Mouse (Mus musculus) kidney, adult 2 months (tissue): ENCODE results near the gene Gm3854. TPM values are rescaled to one million over a fixed set of nuclear protein-coding genes. Genes with fewer than 3 reads are reported as not detected.
A peak's percentile ranks its signal among the peaks of the same experiment; 100 is the strongest.
"Not testable (repeated sequence)": the region's sequence is repeated elsewhere in the genome, so short reads cannot be mapped to it uniquely, and the experiment has no call there.

ENCODE experiments used
- DNase-seq: peaks from one replicate; pipeline ENCODE4 v3.0.0; 2021
- H3K27ac ChIP-seq: fragments of 200-500 bp; 2 replicates; pipeline ENCODE4 v1.5.1; 2012; ENCODE audit warnings: low read depth, low read length, control low read depth, inconsistent platforms; ENCODE audit not compliant: insufficient read depth
- H3K27me3 ChIP-seq: fragments of 200-500 bp; replicated peaks from 2 replicates; pipeline ENCODE4 v1.6.1; 2012; ENCODE audit warnings: mild to moderate bottlenecking, moderate library complexity, low read length, inconsistent platforms; ENCODE audit not compliant: control insufficient read depth, insufficient read depth
- H3K36me3 ChIP-seq: fragments of 200-500 bp; 2 replicates; pipeline ENCODE4 v1.6.1; 2012; ENCODE audit warnings: mild to moderate bottlenecking, moderate library complexity, low read length, inconsistent platforms; ENCODE audit not compliant: control insufficient read depth, insufficient read depth
- H3K4me1 ChIP-seq: fragments of 200-500 bp; 2 replicates; pipeline ENCODE4 v1.6.1; 2011; ENCODE audit warnings: low read length; ENCODE audit not compliant: control insufficient read depth, insufficient read depth
- H3K4me3 ChIP-seq: fragments of 200-500 bp; 2 replicates; pipeline ENCODE4 v1.5.1; 2011; ENCODE audit warnings: mild to moderate bottlenecking, low read depth, low read length, control low read depth; ENCODE audit not compliant: insufficient read depth
- CTCF ChIP-seq: fragments of 200-500 bp; conservative IDR thresholded peaks from 2 replicates; pipeline ENCODE4 v1.5.1; 2011; ENCODE audit warnings: low read depth, mild to moderate bottlenecking, control low read depth, low read length, moderate library complexity, mixed read lengths; ENCODE audit not compliant: insufficient read depth, insufficient read length
- POLR2A ChIP-seq: fragments of 200-500 bp; IDR thresholded peaks from one replicate; pipeline ENCODE4 v1.6.1; 2011; ENCODE audit warnings: low read depth, low read length, control low read depth
- WGBS: fragments of 180-500 bp; shearing (Covaris S2); methylation state at CpG from one replicate; pipeline ENCODE4 v1.1.7; 2018; 5-methylcytosine and 5-hydroxymethylcytosine counted together
- polyA plus RNA-seq: library from polyadenylated mRNA; depleted of rRNA; stranded (reverse); fragments of >200 nt; gene quantifications from 2 replicates; pipeline ENCODE4 v1.2.3, GENCODE M21; 2012

Gm3854 gene
- polyA plus RNA-seq, 1 experiment = 0.28 TPM

DNA sequence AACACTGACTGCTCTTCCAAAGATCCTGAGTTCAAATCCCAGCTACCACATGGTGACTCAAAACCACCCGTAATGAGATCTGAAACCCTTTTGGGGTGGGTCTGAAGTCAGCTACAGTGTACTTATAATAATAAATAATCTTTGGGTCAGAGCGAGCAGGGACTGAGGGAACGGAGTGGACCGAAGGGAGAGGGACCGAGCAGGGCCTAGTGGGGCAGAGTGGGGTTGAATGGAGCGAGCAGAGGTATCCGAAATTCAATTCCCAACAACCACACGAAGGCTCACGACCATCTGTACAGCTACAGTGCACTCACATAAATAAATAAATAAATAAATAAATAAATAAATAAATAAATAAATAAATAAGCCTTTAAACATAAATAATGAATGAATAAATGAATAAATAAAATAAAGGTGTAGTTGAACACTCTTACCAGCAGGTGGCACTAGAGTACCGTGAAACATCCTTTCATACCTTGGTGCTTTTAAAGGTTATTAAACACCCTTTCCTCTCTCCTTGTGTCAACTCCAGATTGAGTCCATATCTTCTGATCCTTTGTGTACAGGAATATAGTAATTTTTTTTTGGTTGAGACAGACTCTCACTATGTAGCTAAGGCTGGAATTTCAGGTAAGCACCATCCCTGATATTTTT lies 15.5 kb downstream of the Gm3854 start:
- no peaks in the 10 kb centered on the region for H3K36me3 ChIP-seq
- no peak overlapping the region for H3K4me3 ChIP-seq
- DNase-seq = peak; percentile 60
- 51% methylated on average over 10 of the region's 10 CpGs for WGBS
- no peaks in the 10 kb centered on the region for H3K27me3 ChIP-seq
- no peak overlapping the region for H3K27ac ChIP-seq
- H3K4me1 ChIP-seq = peaks cover 6% of the 10 kb centered on the region
- 0 out of 2 replicates have a peak, but pooled peaks have one; percentile 11 for TF ChIP-seq CTCF
- TF ChIP-seq POLR2A = no peak

DNA sequence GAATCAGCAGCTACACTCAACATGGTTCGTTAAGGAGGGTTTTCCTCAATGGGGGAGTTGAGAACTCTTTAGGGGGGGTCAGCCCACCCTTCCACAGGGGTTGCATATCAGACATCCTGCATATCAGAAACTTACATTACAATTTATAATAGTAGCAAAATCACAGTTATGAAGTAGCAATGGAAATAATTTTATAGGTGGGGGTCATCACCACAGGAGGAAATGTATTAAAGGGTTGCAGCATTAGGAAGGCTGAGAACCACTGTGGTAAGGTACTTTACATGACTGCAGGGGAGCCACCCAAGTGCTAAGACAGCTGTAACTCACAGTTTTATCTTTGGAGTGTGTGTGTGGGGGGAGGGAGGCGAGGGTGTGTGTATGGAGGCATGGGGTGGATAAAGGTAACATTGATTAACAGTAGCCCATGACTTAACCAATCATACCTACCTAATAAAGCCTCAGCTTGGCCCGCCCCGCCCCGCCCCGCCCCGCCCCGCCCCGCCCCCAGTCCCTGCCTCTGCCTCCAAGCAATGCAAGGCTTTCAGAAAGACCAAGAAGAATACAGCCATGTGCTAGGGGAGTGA lies 17.0 kb downstream of the Gm3854 start:
- no peak for DNase-seq
- Histone ChIP-seq H3K4me3 (no peak overlapping the region), H3K27me3 (no peaks in the 10 kb centered on the region), H3K4me1 (peaks cover 6% of the 10 kb centered on the region), H3K36me3 (no peaks in the 10 kb centered on the region), H3K27ac (no peak overlapping the region)
- WGBS = 27% methylated on average over 8 of the region's 9 CpGs
- TF ChIP-seq CTCF (no peak), POLR2A (no peak)

DNA sequence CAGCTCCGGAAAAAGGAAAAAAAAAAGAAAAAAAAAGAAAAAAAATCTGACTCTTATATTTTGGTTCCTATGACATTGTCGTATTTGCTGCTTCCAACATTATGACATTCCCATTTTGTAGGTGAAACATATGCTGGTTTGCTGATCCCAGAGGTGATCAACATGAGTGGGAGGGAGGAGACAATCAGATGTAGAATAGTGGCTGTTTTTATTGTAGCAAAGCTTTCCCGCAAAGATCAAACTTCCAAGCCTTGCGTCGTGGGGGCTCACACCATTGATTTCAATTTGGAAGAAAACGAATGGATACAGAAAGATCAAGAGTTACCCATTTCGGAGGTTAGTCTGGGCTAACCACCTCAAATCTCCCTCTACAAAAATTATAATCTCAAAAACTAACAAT lies 18.2 kb downstream of the Gm3854 start:
- Histone ChIP-seq H3K4me3 (no peak overlapping the region), H3K4me1 (peaks cover 6% of the 10 kb centered on the region), H3K36me3 (no peaks in the 10 kb centered on the region), H3K27ac (0 out of 2 replicates have a peak overlapping the region, but pooled peaks have one; percentile 66), H3K27me3 (no peaks in the 10 kb centered on the region)
- DNase-seq = no peak
- TF ChIP-seq CTCF (no peak), POLR2A (no peak)
- WGBS = 23% methylated on average over 7 of the region's 7 CpGs

DNA sequence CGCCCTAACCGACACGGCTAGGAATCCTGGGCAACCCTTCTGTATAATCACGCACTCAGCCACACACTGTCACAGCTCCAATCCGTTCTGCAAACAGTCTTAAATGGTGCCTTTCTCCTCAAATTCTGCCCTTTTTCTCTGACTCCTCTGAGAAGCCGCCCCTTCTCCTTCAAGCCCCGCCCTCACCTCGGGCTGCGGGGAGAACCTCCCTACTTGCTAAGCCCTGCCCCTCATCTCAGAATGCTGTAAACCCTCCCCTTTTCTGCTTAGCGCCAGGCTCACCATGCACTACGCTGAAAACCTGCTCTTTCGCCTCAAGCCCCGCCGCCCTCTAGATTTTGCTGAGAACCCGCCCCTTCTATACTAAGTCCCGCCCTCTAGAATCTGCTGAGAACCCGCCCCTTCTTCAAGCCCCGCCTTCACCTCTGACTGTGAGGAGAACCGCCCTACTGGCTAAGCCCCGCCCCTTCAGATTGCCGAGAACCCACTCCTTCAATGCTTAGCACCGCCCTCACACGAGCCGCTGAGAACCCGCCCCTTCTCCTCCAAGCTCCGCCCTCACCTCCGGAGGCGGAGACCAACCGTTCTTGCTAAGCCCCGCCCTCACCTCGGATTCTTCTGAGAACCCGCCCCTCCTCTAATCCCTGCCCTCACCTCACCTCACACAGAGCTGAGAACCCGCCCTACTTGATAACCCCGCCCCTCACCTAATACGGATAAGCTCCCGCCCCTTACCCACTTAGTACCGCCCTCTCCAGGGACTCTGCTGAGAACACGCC lies 18.9 kb downstream of the Gm3854 start:
- TF ChIP-seq POLR2A (no peak), CTCF (no peak)
- Histone ChIP-seq H3K4me3 (peak overlapping the region; percentile 79), H3K36me3 (no peaks in the 10 kb centered on the region), H3K27ac (peak overlapping the region; percentile 66; the same call in 1 of the 2 replicates), H3K4me1 (peaks cover 6% of the 10 kb centered on the region), H3K27me3 (no peaks in the 10 kb centered on the region)
- WGBS = under 1% methylated on average over 38 of the region's 38 CpGs
- peak; percentile 100 for DNase-seq

DNA sequence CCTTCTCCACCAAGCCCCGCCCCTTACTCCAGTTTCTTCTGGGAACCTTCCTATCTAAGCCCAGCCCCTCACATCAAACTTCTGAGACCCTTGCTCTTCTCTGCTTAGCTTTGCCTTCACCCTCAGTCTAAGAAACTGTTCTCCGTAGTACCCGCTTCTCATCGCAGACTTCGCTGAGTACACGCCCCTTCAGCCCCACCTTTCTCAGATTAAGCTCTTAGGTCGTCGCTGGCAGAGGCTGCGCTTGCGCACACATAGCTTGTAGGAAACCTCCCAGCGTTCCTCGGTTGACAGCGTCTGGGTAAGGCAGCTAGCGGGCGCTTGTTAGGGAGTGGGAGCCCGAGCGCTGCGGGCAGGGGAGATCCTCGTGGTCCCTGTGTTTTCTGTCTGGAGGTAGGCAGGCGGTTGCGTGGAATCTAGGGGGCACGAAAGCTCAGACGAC lies 19.5 kb downstream of the Gm3854 start, which contains the start of gene Zfp78:
Gene Zfp78, plus strand, starts transcription at position 234 of the 442 bp plus-strand sequence.
- DNase-seq = peak; percentile 92
- Histone ChIP-seq H3K36me3 (no peaks in the 10 kb centered on the region), H3K27me3 (no peaks in the 10 kb centered on the region), H3K27ac (peak within 1 kb of the TSS; percentile 77), H3K4me1 (peaks cover 6% of the 10 kb centered on the region), H3K4me3 (peak within 1 kb of the TSS; percentile 79)
- TF ChIP-seq CTCF (no peak), POLR2A (peak; percentile 15)
- WGBS = under 1% methylated on average over 23 of the region's 23 CpGs

DNA sequence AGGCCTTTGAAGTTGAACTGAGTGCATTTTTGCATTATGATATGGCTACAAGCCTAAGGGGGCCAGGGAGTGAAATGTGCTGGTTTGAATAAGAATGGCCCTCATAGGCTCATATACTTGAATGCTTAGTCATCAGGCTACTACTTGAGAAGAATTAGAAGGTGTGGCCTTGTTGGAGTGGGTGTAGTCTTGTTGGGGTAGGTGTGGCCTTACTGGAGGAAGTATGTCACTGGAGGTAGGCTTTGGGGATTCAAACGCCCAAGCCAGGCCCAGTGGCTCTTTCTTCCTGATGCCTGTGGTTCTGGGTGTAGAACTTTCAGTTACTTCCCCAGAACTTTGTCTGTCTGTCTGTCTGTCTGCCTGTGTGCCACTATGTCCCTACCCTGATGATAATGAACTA lies 21.2 kb downstream of the Gm3854 start:
- WGBS = 74% methylated on average over 1 of the region's 1 CpGs
- H3K27me3 ChIP-seq = no peaks in the 10 kb centered on the region
- peaks cover 6% of the 10 kb centered on the region for H3K4me1 ChIP-seq
- no peaks in the 10 kb centered on the region for H3K36me3 ChIP-seq
- DNase-seq = no peak
- no peak for TF ChIP-seq CTCF
- no peak for TF ChIP-seq POLR2A
- H3K4me3 ChIP-seq = no peak overlapping the region
- H3K27ac ChIP-seq = no peak overlapping the region

DNA sequence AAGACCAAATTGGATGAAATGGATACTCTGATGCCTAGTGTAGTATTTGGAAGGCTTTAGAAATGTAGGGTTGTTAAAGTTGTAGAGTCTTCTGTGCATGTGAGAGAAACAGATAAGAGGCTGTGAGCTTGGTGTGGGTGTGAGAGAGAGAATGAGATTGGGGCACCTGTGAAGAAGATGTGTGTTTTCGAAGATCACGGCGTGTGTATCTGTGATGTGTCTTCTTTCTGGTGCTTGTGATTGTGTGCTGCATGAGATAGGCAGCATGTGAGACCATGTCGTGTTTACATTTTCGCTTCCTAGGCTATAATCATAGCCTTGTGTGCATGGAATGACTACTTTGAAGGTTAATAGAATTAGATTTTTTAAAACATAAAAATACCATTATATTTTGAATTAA lies 23.6 kb downstream of the Gm3854 start:
- Histone ChIP-seq H3K36me3 (no peaks in the 10 kb centered on the region; the same call in 1 of the 2 replicates), H3K27ac (no peak overlapping the region), H3K4me1 (peaks cover 6% of the 10 kb centered on the region), H3K27me3 (no peaks in the 10 kb centered on the region), H3K4me3 (no peak overlapping the region)
- WGBS = 94% methylated on average over 5 of the region's 5 CpGs
- no peak for DNase-seq
- TF ChIP-seq POLR2A (no peak), CTCF (no peak)

DNA sequence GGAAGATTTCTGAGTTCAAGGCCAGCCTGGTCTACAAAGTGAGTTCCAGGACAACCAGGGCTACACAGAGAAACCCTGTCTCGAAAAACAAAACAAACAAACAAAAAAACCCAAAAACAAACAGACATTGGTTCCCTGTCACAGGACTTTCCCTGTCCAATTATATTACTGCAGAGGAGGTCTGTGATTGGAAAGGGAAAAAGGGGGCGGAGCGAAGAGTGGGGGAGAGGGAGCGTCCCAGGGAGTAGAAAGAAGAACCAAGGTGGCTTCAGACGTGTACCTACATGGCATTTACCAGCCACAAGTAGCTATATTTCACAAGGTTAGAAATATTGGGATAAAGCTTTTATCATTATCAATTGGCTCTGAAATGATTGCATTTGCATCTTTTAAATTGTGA lies 24.6 kb downstream of the Gm3854 start:
- not testable (repeated sequence) for H3K36me3 ChIP-seq, H3K4me3 ChIP-seq, DNase-seq, H3K4me1 ChIP-seq, H3K27me3 ChIP-seq, H3K27ac ChIP-seq
- 84% methylated on average over 5 of the region's 5 CpGs for WGBS
